Mouse (Mus musculus): ENCODE results near the gene Fbxl8. TPM values are rescaled to one million over a fixed set of nuclear protein-coding genes. Genes with fewer than 3 reads are reported as not detected.
A peak's percentile ranks its signal among the peaks of the same experiment; 100 is the strongest.

Gene Fbxl8
- total RNA-seq, 2 experiments from 2014 or later: 2.4 to 2.7 TPM

DNA sequence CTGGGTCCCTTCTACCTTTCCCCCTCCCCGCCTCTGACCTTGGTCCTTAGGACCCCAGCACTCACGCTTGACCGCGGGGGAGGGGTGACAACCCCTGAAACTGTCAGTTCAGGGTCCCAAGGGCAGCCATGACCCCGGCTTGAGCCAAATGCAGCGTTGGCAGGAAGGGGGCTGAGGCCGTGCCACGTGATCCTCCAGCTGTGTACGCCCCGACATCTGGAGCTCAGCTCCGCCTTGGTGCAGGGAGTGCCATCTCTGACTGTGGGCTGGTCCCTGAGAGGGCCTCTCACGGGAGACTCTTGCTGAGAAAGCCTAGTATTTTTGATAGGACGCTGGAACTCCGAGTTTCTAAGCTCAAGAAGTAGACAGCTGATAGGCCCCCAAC lies 9.5 kb upstream of the Fbxl8 start, which contains the start of gene B3gnt9:
Gene B3gnt9 (minus strand): TSS at position 188 of the 385 bp plus-strand sequence.
- DNase-seq (ENCODE audit: low spot score): peak; percentile 81
- intact Hi-C loops (cut with DNase I): loop anchor here (5.0 kb wide), 1 partner anchor 37 kb away; no protein-coding TSS in a partner anchor

DNA sequence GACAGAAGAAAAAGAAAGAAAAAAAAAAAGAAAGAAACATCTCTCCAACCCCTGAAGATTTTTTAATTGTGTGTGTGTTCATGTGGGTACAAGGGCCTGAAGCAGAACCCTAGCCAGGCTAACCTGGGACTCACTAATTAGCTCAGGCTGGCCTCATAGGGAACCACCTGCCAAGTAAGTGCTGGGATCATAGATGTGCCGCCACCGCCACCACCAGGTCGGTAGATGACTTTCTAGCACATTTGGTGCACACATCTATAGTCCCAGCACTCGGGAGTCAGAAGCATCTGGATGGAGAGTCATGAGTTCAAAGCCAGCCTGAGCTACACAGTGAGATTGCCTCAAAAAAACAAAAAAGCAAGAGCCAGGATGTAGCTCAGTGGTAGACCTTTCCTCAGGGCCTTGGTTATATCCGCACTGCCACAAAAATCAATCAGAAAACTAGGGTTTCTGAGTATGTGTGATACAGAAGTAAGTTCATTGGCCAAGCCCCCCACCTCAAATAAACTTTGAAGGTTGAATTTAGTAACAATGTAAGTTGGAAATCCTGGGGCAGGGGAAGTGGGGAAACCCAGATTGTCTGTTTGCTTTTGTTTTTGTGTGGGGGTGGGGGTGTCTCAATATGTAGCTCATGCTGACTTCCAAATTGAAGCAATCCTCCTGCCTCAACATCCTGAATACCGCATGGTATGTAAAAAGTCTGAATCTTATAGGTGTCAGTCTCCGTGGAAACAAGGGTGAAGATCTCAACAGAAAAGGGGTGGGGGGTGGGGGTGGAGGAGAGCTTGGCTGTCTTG lies 6.9 kb upstream of the Fbxl8 start:
- intact Hi-C loops (cut with DNase I): no loop called here

DNA sequence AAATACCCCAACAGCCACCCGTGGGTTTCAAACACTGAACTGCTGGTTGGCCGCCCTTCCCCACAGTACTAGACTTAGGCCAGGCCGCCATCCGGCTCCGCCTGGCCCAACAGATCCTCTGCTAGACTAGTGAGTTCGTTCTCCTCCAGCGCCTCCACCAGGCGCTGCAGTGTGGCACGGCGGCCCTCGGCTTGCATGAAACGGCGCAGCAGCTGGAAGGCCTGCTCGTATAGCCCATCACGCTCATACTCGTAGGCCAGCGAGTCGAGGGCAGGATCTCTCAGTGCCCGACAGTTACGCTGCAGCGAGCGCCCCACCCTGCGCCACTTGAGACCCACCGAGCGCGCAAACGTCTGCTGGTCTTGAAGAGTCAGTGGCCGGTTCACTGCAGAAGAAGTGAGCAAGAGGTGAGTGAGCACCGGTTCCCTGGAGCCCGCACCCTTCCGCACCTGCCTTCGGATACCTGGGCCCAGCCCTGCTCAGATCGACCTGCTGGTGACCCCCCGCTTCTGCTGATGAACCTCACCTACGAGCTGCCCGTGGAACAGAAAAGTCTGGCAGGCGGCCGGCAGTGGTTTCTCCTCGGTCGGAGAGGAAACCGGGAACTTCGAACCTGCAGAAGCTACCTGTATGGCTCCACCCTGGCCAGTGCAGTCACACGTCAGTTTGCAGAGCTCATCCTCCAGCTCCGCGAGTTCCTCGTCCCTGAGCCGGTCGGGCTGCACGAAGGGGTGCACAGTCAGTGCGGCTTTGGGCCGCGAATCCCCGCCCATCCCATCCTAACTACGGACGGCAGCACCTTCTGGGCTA lies 5.3 kb upstream of the Fbxl8 start:
- intact Hi-C loops (cut with DNase I): no loop called here
- DNase-seq (ENCODE audit: low spot score): no peak

More for the DNA sequence above, 6.9 kb upstream of the Fbxl8 start:
- DNase-seq (ENCODE audit: low spot score): no peak

DNA sequence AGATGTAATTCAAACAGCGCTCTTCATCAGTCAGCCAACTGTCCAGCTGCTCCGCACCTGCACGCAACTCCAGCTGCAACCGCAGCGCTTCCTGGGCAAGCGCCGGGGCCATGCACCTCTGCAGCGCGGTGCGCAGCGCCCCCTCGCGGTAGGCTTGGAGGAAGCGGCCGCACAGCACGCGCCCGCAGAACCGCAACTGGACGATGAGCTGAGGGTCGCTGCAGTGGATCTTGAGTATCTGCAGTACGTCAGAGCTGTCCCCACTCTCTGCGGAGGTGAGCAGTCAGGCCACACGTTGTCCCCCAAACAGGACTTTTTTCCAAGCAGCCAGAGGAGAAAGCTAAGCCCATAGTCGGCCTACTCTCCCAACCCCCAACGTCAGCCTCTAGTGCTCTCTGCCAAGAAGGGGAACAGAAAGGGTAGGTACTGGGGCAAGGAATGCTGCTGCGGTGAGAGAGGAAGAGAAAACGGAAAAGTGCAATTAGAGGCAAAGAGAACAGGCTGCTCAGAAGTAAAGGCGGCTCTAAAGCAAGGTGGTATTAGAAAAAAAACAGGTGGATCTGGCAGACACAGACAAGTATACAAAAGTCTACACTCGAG lies 4.6 kb upstream of the Fbxl8 start:
- intact Hi-C loops (cut with DNase I): loop anchor here (10.0 kb wide), 1 partner anchor 605 kb away; no protein-coding TSS in a partner anchor
- no peak for DNase-seq (ENCODE audit: low spot score)

DNA sequence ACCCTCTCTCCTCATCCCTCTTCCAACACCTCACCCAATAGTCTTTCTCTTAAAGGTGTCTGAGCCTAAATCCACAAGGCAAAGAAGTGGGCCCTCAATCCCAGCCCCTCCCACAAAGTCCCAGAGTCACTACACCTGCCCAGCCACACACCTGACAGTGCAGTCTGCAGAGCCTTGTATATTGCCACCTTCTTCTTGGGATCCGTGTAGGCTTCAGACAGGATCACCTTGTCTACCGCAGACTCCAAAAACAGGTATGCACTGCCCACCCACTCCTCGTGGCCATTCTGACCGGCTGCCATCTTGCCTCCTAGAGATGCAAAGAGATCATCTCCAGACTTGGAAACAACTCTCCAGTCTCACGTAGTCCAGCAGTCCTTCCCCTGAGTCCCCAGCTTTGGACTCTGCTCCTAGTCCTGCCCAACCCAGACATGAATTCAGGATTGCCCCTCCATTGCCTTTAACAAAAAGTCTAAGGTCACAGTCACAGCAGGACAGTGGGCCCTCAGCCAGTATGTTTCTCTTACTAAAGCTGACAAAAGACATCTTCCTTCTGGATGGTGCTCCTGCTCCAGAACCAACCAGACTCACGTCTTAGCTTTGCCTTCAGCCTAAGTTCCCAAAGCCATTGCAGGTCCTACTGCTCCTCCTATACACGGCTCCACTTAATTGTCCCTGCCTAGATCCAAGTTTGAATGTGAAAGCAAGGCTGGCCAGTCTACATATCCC lies 3.9 kb upstream of the Fbxl8 start:
- no peak for DNase-seq (ENCODE audit: low spot score)
- intact Hi-C loops (cut with DNase I): loop anchor here (10.0 kb wide), 1 partner anchor 606 kb away; no protein-coding TSS in a partner anchor

DNA sequence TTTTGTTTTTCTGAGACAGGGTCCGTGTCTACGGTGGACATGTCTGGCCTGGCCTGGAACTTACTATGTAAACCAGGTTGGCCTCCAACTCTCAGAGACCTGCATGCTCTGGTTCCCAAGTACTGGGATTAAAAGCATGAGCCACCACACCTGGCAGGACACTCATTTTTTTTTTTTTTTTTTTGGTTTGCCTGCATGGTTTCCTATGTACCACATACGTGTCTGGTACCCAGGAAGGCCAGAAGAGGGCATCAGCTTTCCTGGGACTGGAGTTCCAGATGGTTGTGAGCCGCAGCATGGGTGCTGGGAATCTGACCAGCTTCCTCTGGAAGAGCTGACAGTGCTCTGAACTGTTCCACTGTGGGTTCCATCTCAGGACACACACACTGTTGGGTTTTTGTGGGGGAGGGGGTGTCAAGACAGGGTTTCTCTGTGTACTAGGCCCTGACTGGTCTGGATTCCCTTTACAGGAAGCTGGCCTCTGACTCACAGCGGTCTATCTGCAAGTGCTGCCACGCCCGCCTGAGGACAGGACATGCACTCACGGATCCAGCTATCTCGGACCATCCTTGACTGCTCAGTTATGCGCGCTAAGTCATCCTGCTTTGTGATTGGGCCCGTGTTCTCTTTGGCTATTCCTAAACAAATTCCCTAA lies 3.0 kb upstream of the Fbxl8 start:
- DNase-seq (ENCODE audit: low spot score): no peak
- intact Hi-C loops (cut with DNase I): loop anchor here (10.0 kb wide), 1 partner anchor 607 kb away; no protein-coding TSS in a partner anchor

DNA sequence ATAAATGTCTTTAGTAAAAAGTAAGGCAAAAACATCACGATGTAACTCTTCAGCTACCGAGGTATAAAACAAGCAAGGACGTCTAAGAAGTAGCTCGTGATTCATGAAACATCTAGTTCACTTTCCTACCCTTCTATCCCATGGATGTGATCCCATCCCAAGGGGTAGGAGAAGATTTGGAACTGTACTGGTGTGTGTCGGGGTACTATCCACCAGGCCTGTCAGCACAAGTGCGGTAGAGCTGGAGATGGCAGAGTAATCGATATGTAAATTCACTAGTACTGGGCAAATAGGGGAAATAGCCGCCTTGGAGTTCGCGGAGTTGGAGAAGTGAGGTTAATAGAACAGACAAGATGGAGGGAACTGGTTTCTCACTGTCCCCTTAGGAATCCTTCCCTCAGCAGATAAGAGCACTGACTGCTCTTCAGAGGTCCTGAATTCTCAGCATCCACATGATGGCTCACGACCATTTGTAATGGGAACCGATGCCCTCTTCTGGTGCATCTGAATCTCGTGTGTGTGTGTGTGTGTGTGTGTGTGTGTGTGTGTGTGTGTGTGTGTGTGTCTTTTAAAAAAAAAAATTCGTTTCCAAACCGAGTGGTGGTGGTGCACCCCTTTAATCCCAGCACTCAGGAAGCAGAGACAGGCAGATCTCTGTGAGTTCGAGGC lies 1.1 kb upstream of the Fbxl8 start:
- DNase-seq (ENCODE audit: low spot score): no peak
- intact Hi-C loops (cut with DNase I): loop anchor here (10.0 kb wide), 1 partner anchor 609 kb away; no protein-coding TSS in a partner anchor

DNA sequence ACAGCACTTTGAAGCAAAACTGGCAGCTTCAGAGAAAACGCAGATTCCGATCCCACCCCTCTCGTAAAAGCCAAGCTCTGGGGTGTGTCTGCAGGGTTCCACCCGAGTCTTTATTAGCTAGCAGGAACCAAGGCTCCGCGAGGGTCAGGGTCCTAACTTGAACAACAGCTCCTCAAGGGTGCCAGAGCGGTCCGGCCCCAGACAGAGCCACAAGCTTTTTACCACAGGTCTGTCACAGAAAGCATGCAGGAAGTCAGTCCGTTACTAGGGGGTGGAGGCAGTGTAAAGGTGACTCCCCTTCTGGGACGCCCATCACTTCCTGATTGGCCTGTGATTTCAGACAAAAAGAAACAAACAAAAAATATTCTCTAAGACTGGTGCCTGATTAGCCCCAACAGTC lies 680 bp downstream of the Fbxl8 start:
- DNase-seq (ENCODE audit: low spot score): no peak

DNA sequence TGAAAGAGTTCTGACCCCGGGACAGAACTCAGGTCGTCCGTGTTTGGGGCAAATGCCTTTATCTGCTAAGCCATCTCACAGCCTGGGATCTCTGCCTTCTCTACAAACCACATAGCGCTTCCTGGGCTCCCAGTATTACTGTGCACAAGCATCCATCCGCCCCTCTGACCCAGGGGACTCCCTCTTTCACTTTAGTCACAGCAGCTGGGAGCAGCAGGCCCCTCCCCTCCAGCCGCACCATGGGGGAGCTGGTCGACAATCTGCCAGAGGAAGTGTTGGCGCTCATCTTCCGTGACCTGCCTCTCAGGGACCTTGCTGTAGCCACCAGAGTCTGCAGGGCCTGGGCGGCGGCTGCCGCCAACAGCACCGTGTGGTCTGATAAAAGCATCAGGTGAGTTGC lies 2.3 kb downstream of the Fbxl8 start:
- DNase-seq (ENCODE audit: low spot score): no peak
- intact Hi-C loops (cut with DNase I): loop anchor here (10.0 kb wide), 1 partner anchor 612 kb away; no protein-coding TSS in a partner anchor

More for the DNA sequence above, 680 bp downstream of the Fbxl8 start:
- intact Hi-C loops (cut with DNase I): loop anchor here (2.0 to 10.0 kb wide), 2 partner anchors 24 to 610 kb away; partner anchors contain the start of gene 4931428F04Rik

DNA sequence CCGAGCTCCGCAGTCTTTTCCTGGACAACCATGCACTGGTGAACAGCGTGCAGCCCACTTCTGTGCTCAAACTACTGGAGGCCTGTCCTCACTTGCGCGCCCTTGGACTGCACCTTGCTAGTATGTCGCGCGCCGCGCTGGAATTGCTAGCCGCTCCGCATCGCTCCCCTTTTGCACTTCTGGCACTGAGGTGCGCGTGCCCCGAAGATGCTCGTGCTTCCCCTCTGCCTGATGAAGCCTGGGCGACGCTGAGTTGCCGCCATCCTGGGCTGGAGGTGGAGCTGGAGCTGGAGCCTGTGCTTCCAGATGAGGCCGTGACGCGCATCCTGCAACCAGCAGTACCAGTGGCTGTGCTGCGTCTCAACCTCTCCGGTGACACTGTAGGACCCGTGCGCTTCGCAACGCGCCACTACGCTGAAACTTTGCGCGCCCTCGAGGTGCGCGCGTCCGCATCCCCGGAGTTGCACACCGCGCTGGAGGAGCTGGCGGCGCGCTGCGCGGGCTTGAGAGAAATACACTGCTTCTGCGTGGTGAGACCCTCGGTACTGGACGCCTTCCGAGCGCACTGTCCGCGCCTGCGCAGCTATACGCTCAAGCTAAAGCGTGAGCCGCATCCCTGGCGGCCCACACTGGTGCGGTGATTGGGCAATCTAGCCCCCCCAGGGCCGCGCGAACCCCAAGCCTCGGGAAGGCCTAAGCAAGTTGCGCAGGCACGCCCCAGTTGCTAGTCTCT lies 4.1 kb downstream of the Fbxl8 start:
- intact Hi-C loops (cut with DNase I): loop anchor here (10.0 kb wide), 1 partner anchor 614 kb away; no protein-coding TSS in a partner anchor
- no peak for DNase-seq (ENCODE audit: low spot score)

DNA sequence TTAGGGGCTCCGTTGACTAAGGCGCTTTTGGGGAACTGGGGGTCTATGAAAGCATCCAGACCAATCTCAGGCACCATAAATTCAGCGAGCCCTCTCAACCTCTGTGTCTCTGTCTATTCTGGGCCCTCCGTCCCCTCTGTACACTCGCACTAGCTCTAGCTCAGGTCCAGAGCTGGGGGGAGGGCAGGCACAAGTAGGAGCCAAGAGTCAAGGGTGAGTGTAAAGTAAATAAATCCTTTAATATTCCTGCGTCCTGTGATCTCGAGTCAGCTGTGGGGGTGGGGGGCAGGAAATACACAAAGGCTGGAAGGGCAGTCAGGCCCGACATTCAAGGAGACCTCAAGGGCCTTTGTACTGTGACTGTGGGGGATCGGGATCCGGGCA lies 4.6 kb downstream of the Fbxl8 start:
- DNase-seq (ENCODE audit: low spot score): no peak
- intact Hi-C loops (cut with DNase I): loop anchor here (10.0 kb wide), 1 partner anchor 614 kb away; no protein-coding TSS in a partner anchor

DNA sequence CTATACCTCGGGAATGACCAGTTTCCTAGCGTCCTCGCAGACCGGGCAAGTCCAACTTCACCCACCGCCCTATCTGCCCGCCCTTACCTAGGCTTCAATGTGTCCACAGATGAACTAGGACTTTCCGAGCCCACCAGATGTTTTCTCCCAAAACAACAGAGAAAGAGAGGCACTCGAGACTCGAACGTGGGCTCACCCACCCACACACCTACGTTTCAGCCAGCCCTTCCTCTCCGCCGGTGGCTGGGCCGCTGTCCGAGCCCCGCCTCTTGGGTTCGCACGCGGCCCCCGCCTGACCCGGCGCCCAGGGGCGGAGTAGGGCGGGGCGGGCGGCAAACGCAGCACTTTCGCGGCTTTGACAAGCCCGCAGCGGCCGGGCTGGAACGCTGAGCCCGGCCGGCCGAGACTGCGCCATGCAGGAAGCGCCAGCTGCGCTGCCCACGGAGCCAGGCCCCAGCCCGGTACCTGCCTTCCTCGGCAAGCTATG lies 5.1 kb downstream of the Fbxl8 start, which contains the start of gene Hsf4:
Gene Hsf4 (plus strand): TSS at position 341 of the 487 bp plus-strand sequence.
- DNase-seq (ENCODE audit: low spot score): no peak
- intact Hi-C loops (cut with DNase I): loop anchor here (10.0 kb wide), 1 partner anchor 615 kb away; no protein-coding TSS in a partner anchor

DNA sequence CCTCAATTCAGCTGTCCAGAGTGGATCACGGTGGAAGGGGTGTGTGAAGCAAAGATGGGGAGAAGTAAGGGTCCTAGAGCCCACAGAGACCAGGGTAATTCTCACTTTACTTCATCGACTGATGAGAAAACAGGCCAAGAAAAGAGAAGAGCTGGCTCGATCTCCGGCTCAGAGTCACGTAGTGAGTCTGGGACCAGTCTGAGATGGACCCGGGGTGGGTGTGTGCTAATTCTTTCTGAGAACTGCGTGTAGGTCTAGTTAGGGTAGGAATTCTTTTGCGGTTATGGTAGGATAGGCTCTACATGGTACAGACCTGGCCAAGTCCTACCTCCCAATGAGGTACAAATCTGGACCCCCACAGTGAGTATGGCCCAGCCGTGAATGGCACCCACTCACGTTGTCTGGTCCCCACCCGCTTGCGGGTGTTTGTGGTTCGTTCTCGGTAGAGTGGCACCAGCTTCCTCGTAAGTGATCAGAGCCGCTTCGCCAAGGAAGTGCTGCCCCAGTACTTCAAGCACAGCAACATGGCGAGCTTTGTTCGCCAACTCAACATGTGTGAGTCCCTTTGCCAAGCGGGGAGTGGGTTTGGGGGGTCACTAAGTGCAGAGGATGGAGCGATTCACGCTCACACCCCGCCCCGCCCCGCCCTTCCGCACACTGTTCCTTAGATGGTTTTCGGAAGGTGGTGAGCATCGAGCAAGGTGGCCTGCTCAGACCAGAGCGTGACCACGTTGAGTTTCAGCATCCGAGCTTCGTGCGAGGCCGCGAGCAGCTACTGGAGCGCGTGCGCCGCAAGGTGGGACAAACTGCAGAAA lies 5.9 kb downstream of the Fbxl8 start:
- intact Hi-C loops (cut with DNase I): no loop called here
- no peak for DNase-seq (ENCODE audit: low spot score)

DNA sequence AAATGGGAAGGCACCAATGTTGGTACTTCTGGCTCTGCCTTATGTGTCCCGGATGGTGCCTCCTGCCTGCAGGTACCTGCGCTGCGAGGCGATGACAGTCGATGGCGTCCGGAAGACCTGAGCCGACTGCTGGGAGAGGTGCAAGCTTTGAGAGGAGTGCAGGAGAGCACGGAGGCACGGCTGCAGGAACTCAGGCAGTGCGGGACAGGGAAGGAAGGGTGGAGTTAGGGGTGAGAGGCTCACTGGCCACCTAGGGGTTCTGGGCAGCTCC lies 6.4 kb downstream of the Fbxl8 start:
- DNase-seq (ENCODE audit: low spot score): no peak
- intact Hi-C loops (cut with DNase I): no loop called here

DNA sequence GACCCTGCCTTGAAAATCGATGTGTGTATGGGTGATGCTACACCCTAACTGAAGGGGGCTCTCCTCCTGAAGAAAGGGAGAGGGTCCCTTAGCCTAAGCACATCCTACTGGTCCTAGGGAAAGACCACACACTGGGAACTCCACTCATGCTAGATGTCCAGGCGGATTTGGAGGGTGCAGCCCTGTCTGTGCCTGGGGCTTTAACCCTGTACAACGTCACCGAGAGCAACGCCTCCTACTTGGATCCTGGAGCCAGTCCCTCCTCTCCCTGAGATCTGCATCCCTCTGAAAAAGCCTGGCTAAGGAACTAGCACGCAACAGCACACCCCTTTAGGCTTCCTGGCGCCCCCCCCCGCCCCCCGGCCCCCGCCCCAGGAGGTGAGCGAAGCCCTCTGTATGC lies 10.9 kb downstream of the Fbxl8 start:
- DNase-seq (ENCODE audit: low spot score): no peak
- intact Hi-C loops (cut with DNase I): no loop called here

DNA sequence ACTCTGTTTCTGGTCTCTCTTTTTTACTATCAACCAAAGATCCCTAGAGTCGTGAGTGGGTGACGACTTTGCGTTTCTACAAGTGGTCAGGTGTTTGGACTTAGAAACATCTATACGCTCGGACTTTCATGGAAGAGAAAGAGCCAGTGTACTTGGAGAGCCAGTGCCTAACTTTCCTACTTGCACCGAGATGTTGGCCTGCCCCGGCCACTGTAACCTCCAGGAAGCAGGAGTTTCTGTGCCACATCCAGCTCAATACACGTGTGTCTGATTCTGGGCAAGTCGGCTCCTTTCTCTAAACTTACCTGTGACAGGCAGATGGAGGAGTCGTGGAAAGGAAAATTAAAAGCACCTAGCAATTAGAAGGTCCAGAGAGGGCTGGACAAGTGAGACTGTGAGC lies 11.4 kb downstream of the Fbxl8 start, which contains the start of gene Nol3:
Gene Nol3 (plus strand): TSS at position 301 of the 400 bp plus-strand sequence.
- intact Hi-C loops (cut with DNase I): no loop called here
- DNase-seq (ENCODE audit: low spot score): no peak

Data from heart, postnatal 25 days (tissue).